Mouse (Mus musculus) forebrain, embryonic 11.5 days (tissue): ENCODE results near the gene Kiss1. TPM values are rescaled to one million over a fixed set of nuclear protein-coding genes. Genes with fewer than 3 reads are reported as not detected.
"Not testable (repeated sequence)": the region's sequence is repeated elsewhere in the genome, so short reads cannot be mapped to it uniquely, and the experiment has no call there.

Source experiments
- ATAC-seq: fragments of 200-750 bp; cut with Nextera tagmentation; replicated peaks from 2 replicates; pipeline ENCODE4 v1.8.0; 2017; ENCODE audit warnings: moderate TSS enrichment; ENCODE audit not compliant: low FRiP score
- DNase-seq: peaks from one replicate; pipeline ENCODE4 v3.0.0-alpha.2; 2017; ENCODE audit warnings: low spot score
- H3K27ac ChIP-seq: fragments of 300-500 bp; sonication (generic); 2 replicates; pipeline ENCODE4 v1.5.1; 2014; ENCODE audit warnings: low read depth, low read length
- H3K27me3 ChIP-seq: fragments of 300-500 bp; sonication (generic); 2 replicates; pipeline ENCODE4 v1.6.1; 2014; ENCODE audit warnings: mild to moderate bottlenecking, low read length, mixed read lengths; ENCODE audit not compliant: control insufficient read depth, insufficient read depth
- H3K36me3 ChIP-seq: fragments of 300-500 bp; sonication (generic); 2 replicates; pipeline ENCODE4 v1.6.1; 2014; ENCODE audit warnings: mild to moderate bottlenecking, low read length, moderate library complexity, mixed read lengths; ENCODE audit not compliant: control insufficient read depth, insufficient read depth
- H3K4me1 ChIP-seq: fragments of 300-500 bp; sonication (generic); replicated peaks from 2 replicates; pipeline ENCODE4 v1.6.1; 2014; ENCODE audit warnings: low read length, mixed read lengths; ENCODE audit not compliant: control insufficient read depth, insufficient read depth
- H3K4me2 ChIP-seq: fragments of 300-500 bp; sonication (generic); 2 replicates; pipeline ENCODE4 v1.6.1; 2014; ENCODE audit warnings: low read depth, mild to moderate bottlenecking, low read length, moderate library complexity, mixed read lengths; ENCODE audit not compliant: severe bottlenecking
- H3K4me3 ChIP-seq: fragments of 300-500 bp; sonication (generic); 2 replicates; pipeline ENCODE4 v1.5.1; 2014; ENCODE audit warnings: low read depth, low read length
- H3K9ac ChIP-seq: fragments of 300-500 bp; sonication (generic); 2 replicates; pipeline ENCODE4 v1.6.1; 2014; ENCODE audit warnings: low read length
- H3K9me3 ChIP-seq: fragments of 300-500 bp; sonication (generic); 2 replicates; pipeline ENCODE4 v1.6.1; 2016; ENCODE audit warnings: low read length, mixed read lengths; ENCODE audit not compliant: control insufficient read depth
- WGBS: fragments of 180-500 bp; shearing (Covaris S2); extraction: QIAGEN DNeasy Blood & Tissue Kit; methylation state at CpG from one replicate; pipeline ENCODE4 v1.1.7; 2014; 5-methylcytosine and 5-hydroxymethylcytosine counted together
- polyA plus RNA-seq: library from polyadenylated mRNA; unstranded; fragments of >200 nt; fragmentation: Nextera tagmentation; extraction: Ambion mirVana; gene quantifications from 2 replicates; pipeline ENCODE4 v1.2.1, GENCODE M21; 2014

Gene Kiss1
- polyA plus RNA-seq, 1 experiment from 2014 or later, result 0.43 TPM

- WGBS, result 75% methylated on average over 5 of the region's 5 CpGs
- Histone ChIP-seq H3K4me3 (no peak overlapping the region), H3K27me3 (peaks cover 2% of the 10 kb centered on the region; the same call in 1 of the 2 replicates), H3K9me3 (no peaks in the 10 kb centered on the region), H3K36me3 (no peaks in the 10 kb centered on the region), H3K27ac (no peak overlapping the region), H3K9ac (no peak overlapping the region), H3K4me1 (peaks cover 13% of the 10 kb centered on the region), H3K4me2 (no peak overlapping the region)
- DNase-seq (no peak), ATAC-seq (no peak)
Measured at GRCm38 (mm10) chr1:133327094-133327493, 5.4 kb downstream of the Kiss1 start.

- Histone ChIP-seq H3K27ac (no peak overlapping the region), H3K36me3 (no peaks in the 10 kb centered on the region), H3K9ac (no peak overlapping the region), H3K4me2 (no peak overlapping the region), H3K9me3 (no peaks in the 10 kb centered on the region), H3K4me1 (peaks cover 10% of the 10 kb centered on the region), H3K4me3 (no peak overlapping the region), H3K27me3 (peaks cover 2% of the 10 kb centered on the region; the same call in 1 of the 2 replicates)
- ATAC-seq (0 out of 2 replicates have a peak, but pooled peaks have one; percentile 46), DNase-seq (no peak)
- 36% methylated on average over 6 of the region's 6 CpGs for WGBS
Measured at GRCm38 (mm10) chr1:133328299-133328795, 6.7 kb downstream of the Kiss1 start.

- no peak for ATAC-seq
- peak overlapping the region; percentile 65 for H3K4me2 ChIP-seq
- H3K4me1 ChIP-seq, result peaks cover 10% of the 10 kb centered on the region
- WGBS, result 7% methylated on average over 34 of the region's 34 CpGs
- peak overlapping the region; percentile 19 for H3K4me3 ChIP-seq
- H3K9ac ChIP-seq, result peak overlapping the region; percentile 39
- DNase-seq, result peak; percentile 60
- H3K27ac ChIP-seq, result no peak overlapping the region
- H3K9me3 ChIP-seq, result no peaks in the 10 kb centered on the region
- no peaks in the 10 kb centered on the region for H3K36me3 ChIP-seq
- peaks cover 2% of the 10 kb centered on the region; the same call in 1 of the 2 replicates for H3K27me3 ChIP-seq
Measured at GRCm38 (mm10) chr1:133328896-133329637, 7.4 kb downstream of the Kiss1 start.

GRCm38 (mm10) chr1:133329638-133329964 is 7.9 kb downstream of the Kiss1 start:
- peak overlapping the region; percentile 65 for H3K4me2 ChIP-seq
- H3K27ac ChIP-seq, result no peak overlapping the region
- 18% methylated on average over 7 of the region's 7 CpGs for WGBS

GRCm38 (mm10) chr1:133331142-133331541 is 9.5 kb downstream of the Kiss1 start:
- DNase-seq (no peak), ATAC-seq (no peak)
- Histone ChIP-seq H3K4me3 (no peak overlapping the region), H3K4me1 (peaks cover 10% of the 10 kb centered on the region), H3K4me2 (no peak overlapping the region), H3K9ac (no peak overlapping the region), H3K27me3 (peaks cover 2% of the 10 kb centered on the region; the same call in 1 of the 2 replicates), H3K36me3 (no peaks in the 10 kb centered on the region), H3K27ac (no peak overlapping the region), H3K9me3 (no peaks in the 10 kb centered on the region)
- whole genome bisulfite sequencing, result 75% methylated on average over 3 of the region's 3 CpGs

More at GRCm38 (mm10) chr1:133329638-133329964, 7.9 kb downstream of the Kiss1 start:
- peaks cover 2% of the 10 kb centered on the region; the same call in 1 of the 2 replicates for H3K27me3 ChIP-seq
- H3K9me3 ChIP-seq, result no peaks in the 10 kb centered on the region
- peaks cover 10% of the 10 kb centered on the region for H3K4me1 ChIP-seq
- H3K4me3 ChIP-seq, result peak overlapping the region; percentile 19
- peak overlapping the region; percentile 39 for H3K9ac ChIP-seq
- no peak for ATAC-seq
- H3K36me3 ChIP-seq, result no peaks in the 10 kb centered on the region
- no peak for DNase-seq

- no peaks in the 10 kb centered on the region for H3K9me3 ChIP-seq
- H3K4me1 ChIP-seq, result peaks cover 10% of the 10 kb centered on the region
- no peak overlapping the region for H3K9ac ChIP-seq
- DNase-seq (no peak), ATAC-seq (no peak)
- 89% methylated on average over 11 of the region's 11 CpGs for WGBS
- H3K4me3 ChIP-seq, result no peak overlapping the region
- H3K27me3 ChIP-seq, result peaks cover 2% of the 10 kb centered on the region; the same call in 1 of the 2 replicates
- H3K36me3 ChIP-seq, result no peaks in the 10 kb centered on the region
- H3K4me2 ChIP-seq, result no peak overlapping the region
- no peak overlapping the region for H3K27ac ChIP-seq
Measured at GRCm38 (mm10) chr1:133332656-133333430, 11.2 kb downstream of the Kiss1 start.

GRCm38 (mm10) chr1:133333937-133334336 is 12.3 kb downstream of the Kiss1 start:
- H3K27ac ChIP-seq, result no peak overlapping the region
- no peak overlapping the region for H3K4me2 ChIP-seq
- no peak overlapping the region for H3K4me3 ChIP-seq
- no peak for DNase-seq
- H3K4me1 ChIP-seq, result 0 out of 2 replicates have a peak, but pooled peaks cover 8% of the 10 kb centered on the region
- ATAC-seq, result no peak
- no peaks in the 10 kb centered on the region for H3K9me3 ChIP-seq
- 64% methylated on average over 6 of the region's 6 CpGs for WGBS
- 0 out of 2 replicates have a peak, but pooled peaks cover 2% of the 10 kb centered on the region for H3K27me3 ChIP-seq
- no peaks in the 10 kb centered on the region for H3K36me3 ChIP-seq
- H3K9ac ChIP-seq, result no peak overlapping the region

- H3K4me1 ChIP-seq, H3K9me3 ChIP-seq, H3K4me3 ChIP-seq, H3K27me3 ChIP-seq, H3K4me2 ChIP-seq, H3K27ac ChIP-seq, H3K9ac ChIP-seq, H3K36me3 ChIP-seq, ATAC-seq, DNase-seq: not testable (repeated sequence)
- 70% methylated on average over 1 of the region's 1 CpGs for WGBS
Measured at GRCm38 (mm10) chr1:133340403-133340802, 18.7 kb downstream of the Kiss1 start.
